Mouse (Mus musculus) layer of hippocampus, adult 9-11 months (tissue): ENCODE data around the gene Gm11020.
"Not testable (repeated sequence)": the region's sequence is repeated elsewhere in the genome, so short reads cannot be mapped to it uniquely, and the experiment has no call there.

Source experiments
- DNase-seq: peaks from one replicate; pipeline ENCODE4 v3.0.0; 2022

Gm11020 gene

DNA sequence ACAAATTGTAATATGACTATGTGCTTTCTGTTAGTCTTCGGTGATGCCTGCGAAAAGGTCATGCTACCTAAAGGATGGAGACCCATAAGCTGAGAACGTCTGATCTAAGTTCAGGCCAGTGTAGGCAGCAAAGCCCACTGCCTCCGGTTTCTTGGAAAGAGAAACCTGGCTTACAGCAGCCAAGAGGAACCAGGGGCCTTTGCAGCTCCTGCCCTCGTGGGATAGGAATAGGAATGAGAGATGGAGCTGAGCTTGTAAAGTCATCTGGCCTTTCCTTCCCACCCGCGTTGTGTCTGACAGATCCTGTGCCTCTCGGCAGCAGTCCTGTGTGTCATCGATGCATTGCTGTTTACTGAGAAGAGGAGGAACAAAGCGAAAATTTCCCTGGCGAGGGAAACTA, at the start of gene Gm11020:
Gm11020 (plus strand) TSS at position 301 of the 400 bp plus-strand sequence.
- not testable (repeated sequence) for DNase-seq

DNA sequence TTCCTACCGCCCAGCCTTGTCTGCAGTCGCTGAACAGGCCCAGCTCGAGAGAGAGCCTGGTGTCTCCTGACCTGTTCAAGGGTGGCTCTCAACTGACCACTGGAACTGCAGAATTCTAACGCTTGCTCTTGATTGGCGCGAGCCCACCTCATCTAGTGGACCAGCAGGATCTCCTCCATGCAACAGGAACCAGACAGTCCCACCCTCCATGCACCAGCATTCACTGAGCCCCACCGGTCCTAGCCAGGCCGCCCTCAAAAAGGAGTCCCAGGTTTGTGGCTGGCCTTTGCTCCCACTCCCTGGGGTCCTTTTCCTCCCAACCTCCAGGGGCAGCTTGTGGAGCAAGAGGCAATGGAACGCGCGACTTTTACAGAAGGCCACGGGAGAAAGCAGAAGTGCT, 28.3 kb upstream of the Gm11020 start, which contains the start of gene Cmtm2a:
Cmtm2a (minus strand) TSS at position 101 of the 400 bp plus-strand sequence.
- not testable (repeated sequence) for DNase-seq

DNA sequence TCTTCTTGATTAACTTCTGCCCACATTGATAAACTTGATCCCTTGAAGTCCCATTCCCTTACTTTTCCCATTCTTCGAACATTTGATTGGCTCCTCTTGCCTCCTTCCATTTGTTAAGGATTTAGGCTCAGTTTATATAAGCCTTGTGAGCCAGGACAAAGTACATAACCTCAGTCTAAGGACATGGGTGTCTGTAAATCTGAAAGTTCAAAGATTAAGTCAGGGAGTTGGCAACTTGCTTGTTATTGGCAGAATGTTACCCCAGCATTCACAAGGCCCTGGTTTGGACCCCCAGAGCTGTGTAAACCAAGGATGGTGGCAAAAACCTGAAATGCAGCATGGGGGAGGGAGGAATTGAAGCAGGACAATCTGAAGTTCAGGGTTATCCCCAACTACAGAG, 27.0 kb upstream of the Gm11020 start:
- no peak for DNase-seq

DNA sequence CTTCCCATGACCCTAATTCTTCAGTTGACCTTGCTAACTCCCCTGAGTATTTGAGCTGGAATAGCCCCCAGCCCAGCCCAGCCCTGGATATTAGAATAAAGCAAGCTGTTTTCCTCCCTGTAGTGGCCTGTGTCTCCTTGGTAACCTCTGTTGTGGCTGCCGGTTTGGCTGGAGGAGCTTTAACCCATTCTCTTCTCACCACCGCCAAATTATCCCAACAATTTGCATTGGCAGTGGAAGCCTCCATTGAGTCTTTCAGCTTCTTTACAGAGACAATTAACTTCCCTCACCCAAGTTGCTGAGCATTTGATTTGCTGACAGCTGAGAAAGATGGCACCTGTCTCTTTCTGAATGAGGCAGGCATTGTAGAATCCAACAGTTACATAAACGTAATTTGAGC, 19.8 kb upstream of the Gm11020 start:
- DNase-seq: not testable (repeated sequence)

DNA sequence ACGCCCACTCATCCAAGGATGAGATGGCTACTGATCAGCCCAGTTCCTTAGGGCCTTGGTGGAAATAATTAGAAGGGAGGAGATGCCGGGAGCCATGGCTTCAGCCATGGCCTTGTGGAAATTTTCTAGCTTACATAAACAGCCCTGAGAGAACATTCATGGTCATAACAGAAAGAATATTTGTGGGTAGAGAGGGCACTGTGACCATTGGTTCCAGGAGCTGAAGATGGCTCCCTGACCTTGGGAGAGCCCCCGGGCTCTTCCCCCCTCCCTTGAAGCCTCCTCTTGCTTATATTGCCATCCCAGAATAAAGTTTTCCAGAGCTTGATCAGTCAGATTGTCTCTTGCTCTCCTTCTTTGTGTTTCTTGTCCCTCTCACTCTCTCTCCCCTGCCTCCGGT, 18.8 kb upstream of the Gm11020 start:
- not testable (repeated sequence) for DNase-seq

DNA sequence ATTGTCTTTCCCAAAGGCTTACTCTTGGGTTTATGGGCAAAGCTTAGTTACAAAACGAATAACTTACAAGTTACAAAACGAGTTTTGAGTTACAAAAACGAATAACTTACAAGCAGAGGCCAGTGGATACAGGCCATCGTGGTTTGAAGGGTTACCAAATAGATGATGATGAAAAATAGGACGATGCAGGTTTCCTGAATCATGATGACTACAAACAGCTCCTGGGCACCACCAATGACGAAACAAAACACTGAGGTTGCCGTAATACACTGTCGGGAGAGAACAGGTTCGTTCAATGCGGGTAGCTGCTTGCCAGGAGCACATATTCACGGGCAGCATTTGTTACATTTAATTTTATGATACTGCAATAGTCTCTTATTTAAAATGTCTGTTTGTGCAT, 16.4 kb upstream of the Gm11020 start:
- DNase-seq: no peak

DNA sequence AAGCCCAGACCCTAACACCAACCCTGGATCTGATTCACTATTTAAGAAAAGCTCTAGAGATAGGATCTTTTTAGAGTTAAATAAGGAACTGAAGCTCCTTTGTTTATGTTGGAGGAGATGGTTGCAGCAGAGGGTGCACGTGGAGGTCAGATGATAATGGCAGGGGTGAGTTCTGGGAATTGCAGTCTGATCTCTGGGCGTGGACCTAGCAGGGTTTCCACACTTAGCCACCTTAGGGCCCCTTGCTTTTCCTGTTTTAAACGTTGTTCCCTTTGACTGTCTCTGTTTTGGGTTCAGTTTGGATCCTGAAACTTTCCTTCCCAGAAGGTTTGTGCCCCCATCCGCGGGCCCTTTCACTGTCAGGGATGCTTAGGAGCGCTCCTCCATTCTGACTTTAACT, 13.0 kb upstream of the Gm11020 start:
- not testable (repeated sequence) for DNase-seq

DNA sequence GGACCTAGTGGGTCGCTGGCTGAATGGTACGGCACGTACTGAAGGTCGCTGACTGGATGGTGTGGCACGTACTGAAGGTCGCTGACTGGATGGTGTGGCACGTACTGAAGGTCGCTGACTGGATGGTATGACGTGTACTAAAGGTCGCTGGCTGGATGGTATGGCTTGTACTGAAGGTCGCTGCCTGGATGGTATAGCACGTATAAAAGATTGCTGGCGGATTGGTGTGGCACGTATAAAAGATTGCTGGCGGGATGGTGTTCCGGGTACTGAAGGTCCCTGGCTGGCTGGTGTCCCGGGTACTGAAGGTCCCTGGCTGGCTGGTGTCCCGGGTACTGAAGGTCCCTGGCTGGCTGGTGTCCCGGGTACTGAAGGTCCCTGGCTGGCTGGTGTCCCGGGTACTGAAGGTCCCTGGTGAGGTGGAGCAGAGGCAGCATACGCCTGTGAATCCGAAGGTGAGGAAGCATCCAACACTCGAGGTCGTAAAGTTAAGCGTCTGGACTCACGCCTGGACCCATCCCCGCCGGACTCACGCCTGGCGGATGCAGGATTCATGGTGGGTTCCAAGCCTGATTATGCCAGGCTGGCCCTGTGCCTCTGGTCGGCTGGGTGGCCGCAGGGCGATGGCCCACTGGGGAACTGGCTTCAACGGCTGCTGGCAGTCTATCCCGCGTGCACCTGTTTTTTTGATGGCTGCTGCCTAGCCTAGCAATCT, 11.8 kb upstream of the Gm11020 start, which contains the start of the genes Gm45711 and Cmtm1:
Gm45711 (minus strand) TSS at position 641 of the 715 bp plus-strand sequence.
Cmtm1 (minus strand) TSS at position 705 of the 715 bp plus-strand sequence.
- DNase-seq: not testable (repeated sequence)

DNA sequence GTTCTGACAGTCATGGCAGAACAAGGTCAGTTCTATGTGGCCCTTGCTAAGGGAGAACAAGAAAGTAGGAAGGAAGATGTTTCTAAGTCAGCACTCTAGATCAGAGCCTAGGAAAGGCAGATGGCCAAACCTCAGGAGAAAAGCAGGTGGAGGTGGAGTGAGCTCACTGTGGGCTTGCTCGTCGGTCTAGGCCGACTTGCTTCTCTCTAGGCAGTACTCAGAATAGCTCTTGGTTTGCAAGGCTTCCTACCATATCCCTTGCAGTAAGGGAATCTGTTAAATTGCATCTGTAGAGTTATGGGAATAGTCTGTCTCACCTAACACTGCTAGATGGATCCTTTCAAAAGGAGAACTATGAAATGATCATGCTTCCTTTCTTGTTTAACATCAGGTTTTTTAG, 9.3 kb upstream of the Gm11020 start:
- not testable (repeated sequence) for DNase-seq

DNA sequence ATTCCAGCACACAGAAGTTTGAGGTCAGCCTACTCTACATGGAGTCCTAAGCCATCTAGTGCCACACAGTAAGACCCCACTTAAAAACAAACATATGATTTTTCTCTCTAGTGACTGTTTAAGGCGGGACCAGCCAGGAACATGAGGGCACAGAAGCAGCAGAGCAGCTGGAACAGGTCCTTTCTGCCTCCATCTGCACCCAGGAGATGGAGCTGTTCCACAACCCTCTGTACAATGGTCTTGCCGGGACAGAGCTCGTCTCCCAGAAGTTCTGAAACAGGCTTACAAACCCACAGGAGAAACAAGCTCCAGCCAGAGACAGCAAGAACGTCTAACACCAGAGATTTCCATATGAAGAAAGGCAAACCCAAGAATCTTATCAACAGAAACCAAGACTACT, 8.1 kb upstream of the Gm11020 start:
- DNase-seq: no peak

DNA sequence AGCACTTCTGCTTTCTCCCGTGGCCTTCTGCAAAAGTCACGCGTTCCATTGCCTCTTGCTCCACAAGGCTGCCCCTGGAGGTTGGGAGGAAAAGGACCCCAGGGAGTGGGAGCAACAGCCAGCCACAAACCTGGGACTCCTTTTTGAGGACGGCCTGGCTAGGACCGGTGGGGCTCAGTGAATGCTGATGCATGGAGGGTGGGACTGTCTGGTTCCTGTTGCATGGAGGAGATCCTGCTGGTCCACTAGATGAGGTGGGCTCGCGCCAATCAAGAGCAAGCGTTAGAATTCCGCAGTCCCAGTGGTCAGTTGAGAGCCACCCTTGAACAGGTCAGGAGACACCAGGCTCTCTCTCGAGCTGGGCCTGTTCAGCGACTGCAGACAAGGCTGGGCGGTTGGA, 563 bp downstream of the Gm11020 start, which contains the start of gene Cmtm2b:
Cmtm2b (plus strand) TSS at position 301 of the 400 bp plus-strand sequence.
- DNase-seq: not testable (repeated sequence)

DNA sequence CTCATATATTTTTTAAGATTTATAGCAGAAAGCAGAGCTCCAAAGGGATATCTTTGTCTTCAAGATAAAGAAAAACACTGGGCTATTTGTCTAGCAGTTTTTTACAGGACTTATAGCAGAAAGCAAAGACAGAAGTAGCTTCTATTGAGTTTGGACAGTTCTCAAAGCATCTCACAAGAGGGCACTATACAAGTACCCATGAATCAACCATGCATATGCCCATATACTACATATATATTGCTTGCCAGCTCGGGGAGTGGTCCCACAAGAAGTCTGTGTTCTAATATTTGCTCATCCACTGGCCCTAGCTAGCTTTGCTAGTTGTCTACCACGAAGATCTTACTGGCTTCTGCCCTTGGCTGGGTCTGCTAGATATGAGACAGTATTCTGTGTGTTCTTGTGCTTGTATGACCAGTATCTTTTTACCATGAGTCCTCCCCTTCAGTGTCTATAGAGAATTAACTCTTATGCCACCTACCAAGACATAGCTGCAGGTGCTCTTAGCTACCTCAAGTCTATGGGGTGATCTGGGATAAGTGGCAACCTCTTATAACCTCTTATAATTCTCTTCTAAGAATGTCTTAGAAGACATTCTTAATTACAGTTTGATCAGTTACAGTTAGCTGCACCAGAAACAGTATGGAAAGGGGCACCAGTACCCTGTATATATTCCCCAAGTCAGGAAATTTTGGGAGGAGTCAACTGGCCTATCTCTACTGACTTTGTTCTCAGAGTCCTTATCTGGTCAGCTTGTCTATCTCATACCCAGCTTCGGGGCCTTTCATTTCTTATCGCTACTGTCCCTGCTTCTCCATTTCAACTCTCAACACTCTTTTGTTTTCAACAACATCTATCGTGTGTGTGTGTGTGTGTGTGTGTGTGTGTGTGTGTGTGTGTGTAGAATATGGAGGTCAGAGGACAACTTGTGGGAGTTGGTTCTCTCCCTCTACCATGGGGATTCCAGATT, 11.6 kb downstream of the Gm11020 start:
- no peak for DNase-seq

DNA sequence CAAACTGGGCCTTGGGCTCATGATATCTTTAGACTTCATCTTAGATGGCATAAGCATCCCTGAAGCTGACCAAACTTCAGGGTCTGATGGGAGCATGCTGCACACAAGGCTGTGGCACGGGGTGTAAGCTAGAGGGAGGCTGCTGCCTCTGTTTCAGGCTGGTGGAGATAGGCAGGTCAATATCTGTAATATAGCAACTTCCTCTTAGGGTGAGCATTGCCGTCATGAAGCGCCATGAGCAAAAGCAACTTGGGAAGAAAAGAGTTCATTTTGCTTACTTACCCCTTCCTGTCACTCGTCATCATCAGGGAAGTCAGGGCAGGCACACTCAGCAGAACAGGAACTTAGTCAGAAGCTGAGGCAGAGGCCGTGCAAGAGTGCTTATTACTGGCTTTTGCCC, 12.4 kb downstream of the Gm11020 start:
- no peak for DNase-seq

DNA sequence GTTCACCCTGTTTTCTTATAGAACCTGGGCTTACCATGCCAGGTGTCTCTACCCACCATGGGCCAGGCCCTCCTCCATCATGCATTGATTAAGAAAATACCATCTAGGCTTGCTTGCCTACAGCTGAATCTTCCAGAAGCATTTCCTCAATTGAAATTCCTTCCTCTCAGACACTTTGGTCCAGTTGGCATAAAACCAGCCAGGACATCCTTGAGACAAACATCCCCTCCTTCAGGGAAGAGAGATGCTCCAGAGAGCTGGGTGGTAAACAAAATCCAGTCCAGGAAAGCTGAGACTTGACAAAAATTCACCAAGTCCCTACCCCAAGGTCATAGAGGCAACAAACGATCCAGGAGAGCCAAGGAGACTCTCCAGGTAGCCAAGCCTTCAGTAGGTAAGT, 12.8 kb downstream of the Gm11020 start:
- DNase-seq: no peak

DNA sequence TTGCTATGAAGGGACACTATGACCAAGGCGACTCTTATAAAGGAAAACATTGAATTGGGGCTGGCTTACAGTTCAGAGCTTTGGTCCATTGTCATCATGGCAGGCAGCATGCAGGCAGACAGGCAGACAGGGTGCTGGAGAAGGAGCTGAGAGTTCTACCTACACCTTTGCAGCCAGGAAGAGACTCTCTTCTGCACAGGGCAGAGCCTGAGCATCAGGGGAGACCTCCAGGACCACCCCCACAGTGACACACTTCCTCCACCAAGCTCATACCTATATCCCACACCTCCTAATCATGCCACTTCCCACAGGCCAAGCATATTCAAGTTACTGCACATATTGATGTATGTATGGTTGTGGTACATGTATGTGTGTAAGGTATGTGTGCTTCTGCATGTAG, 15.4 kb downstream of the Gm11020 start:
- no peak for DNase-seq

DNA sequence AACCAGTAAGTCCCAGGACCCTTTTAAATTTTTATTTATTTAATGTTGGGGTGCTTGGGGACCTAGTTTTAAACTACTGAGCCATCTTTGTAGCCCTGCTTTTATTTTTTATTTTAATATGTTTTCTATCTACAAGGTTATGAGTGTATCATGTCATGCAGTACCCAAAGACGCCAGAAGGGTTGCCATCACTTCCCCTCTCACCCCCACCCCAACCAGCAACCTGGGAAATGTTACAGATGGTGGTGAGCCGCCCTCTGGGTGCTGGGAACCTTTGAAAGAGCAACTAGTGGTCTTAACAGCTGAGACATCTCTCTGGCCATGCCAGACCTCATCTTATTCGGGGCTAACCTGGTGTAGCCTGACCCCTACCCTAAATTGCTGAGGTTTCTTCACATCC, 16.5 kb downstream of the Gm11020 start:
- no peak for DNase-seq

DNA sequence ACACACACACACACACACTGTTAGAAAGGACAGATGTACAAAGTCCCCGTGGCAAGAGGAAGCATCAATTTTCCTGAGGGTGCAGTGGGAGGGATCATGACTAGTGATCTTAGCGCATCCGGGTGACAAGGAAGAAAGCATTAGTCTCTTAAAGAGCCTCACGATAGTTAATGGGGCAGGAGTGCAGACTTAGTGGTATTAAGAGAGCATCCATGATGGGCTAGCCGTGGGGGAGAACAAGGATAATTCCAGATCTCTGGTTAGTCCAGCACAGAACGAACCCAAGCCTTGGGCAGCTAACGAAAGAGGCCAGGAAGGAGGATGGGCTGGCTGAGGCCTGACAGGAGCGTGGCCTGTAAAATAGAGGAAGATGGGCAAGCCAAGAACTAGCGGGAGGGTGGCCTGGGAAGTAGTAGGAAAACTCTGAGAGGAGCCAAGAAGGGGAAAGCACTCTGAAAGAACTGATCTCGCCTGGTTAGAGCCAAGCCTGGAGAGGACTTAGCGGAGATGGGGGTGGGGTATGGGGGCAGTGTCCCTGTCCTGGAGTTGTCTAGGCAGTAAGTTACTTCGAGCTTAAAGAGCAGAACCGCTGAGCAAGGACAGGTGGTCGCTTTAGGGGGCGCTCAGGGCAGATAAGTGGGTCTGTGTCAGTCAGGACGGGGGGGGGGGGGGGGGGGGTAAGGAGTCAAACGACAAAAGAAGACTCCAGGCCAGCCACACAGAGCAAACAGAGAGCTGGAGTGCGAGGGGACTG, 18.0 kb downstream of the Gm11020 start, which contains the start of gene Cmtm3:
Cmtm3 (plus strand) TSS at position 182 of the 754 bp plus-strand sequence.
- DNase-seq: peak; percentile 52

DNA sequence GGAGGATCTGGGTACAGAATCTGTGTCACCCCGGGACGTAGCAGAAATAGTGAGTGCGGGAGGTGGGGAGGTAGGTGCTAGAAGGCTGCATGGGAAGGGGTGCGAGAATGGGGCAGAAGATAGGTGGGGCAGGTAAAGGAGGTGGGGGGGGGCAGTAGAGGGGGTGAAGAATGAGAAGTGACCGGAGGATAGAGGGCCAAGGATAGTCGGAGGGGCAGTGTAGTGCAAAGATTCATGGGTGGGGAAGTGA, 18.5 kb downstream of the Gm11020 start:
- no peak for DNase-seq

DNA sequence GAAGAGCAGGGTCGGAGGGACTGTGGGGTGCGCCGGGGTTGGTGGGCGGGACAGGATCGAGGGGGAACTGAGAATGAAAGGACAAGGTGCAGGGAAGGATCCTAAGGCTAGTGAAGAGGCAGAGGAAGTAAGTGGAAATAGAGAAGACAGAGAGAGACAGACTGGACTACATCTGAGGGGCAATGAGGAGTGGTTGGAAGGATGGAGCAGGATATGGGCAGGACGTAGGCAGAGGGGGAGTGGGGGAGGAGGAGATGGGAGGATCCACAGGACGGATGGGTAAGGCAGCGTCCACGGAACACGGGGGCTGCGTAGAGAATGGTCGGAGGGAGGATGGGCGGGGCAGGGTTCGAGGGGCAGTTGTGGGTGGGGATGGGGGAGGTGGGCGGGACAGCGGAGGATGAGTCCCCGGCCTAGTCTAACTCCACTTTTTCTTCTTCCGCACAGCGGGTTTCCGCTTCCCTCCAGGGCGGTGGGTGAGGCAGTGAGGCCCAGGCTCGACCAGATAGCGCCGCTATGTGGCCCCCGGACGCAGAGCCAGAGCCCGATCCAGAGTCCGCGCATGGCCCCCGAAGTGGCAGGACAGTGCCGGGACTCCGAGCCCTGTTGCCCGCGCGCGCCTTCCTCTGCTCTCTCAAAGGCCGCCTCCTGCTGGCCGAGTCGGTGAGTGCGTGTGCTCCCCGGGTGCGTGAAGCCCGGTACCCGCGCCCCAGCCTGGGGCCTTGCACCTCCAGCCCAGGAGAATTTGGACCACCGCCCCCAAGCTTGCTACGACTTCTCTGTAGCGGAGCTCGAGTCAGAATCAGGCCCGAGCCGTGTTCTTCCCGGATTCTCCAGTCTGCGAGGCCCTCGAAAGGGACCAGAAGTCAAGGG, 19.1 kb downstream of the Gm11020 start:
- peak; percentile 68 for DNase-seq

DNA sequence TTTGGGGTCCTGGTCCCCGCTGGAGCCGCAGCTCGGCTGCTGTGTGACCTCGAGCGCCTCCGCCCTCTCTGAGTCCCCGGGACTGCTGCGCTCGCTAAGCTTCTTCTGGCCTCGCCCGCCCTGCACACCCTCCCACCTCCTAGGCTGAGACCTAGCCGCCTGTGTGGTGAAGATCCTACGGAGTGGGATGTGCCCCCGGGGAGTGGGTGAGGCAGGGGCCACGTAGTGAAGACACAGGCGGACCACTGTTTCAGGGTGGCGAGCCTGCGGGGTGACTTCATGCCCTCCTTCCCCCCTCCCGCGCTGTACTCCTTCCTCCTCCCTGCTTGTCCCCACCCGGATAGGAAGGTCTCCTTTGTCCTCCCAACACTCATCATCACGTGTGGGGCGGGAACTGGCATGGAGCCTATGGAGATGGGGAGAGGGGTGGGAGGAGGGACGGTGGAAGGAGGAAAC, 19.8 kb downstream of the Gm11020 start:
- peak; percentile 45 for DNase-seq

DNA sequence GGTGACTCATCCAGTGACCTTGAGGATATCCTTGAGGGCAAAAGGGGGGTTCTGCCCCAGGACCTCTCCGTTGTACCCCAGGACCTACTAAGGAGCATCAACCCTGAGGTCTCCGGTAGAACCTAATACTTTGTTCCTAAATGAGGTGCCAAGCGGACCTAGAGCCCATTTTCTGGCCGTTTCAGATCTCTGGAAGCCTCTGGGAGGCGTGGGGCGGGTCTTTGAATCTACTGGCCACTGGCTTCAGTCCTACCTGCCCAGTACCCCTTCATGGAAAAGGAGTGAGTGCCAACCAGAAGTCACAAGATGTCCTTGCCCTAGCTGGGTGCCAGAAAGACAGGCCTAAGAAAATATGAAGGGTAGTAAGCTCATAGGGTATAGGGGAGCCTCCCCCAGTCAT, 20.3 kb downstream of the Gm11020 start:
- no peak for DNase-seq

DNA sequence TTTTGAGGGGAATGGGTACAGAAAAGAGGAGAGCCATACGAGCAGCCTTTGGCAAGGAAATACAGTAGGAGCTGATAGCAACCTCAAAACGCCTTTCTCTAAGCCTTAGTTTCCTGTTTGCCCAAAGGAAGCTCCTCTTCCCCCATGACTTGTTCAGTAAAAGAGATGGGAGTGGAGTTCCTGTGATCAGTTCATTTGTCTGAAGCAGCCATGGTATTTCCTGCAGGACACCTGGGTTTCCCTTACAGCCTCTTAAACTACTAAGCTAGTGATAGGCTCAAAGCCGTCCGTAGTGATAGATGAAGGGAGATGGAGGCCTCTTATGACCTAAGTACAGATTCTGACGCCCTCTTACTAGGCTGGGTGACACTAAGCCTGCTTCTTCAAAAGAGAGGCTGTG, 21.1 kb downstream of the Gm11020 start:
- DNase-seq: no peak
